Mouse (Mus musculus): ENCODE measurements around the gene Hist1h3f. TPM values are rescaled to one million over a fixed set of nuclear protein-coding genes. Genes with fewer than 3 reads are reported as not detected.

Hist1h3f gene
- not detected for polyA plus RNA-seq (2015; fragmentation: Illumina TruSeq; extraction: RNeasy Lipid Tissue Mini Kit (QIAGEN cat#74804); ENCODE audit: low read depth, low replicate concordance)

DNA sequence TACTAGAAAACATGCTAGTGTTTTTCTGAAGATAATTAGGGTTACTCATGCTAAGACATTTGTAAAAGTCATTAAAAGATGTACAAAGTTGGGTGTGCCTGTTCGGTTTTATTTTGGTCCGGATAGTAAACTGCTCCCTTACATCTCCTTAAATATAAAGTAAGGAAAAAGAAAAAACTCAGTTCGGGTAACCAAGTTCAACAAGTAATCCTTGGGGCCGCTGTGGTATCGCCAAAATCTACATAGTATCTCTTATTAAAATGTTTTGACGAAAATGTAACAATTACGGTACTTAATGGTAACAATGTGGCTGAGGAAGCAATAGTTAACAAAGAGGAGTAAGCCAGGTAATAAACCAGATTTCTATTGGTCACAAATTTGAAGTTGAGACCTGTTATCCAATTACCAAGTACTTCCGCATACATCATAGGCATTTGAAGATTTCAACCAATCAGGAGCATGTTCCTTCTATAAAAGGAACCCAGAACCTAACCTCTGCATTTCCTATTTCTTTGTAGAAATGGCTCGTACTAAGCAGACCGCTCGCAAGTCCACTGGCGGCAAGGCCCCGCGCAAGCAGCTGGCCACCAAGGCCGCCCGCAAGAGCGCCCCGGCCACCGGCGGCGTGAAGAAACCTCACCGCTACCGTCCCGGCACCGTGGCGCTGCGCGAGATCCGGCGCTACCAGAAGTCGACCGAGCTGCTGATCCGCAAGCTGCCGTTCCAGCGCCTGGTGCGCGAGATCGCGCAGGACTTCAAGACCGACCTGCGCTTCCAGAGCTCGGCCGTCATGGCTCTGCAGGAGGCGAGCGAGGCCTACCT is at the start of gene Hist1h3f:
TSS of gene Hist1h3f (plus strand) at position 88 of the 822 bp plus-strand sequence.

DNA sequence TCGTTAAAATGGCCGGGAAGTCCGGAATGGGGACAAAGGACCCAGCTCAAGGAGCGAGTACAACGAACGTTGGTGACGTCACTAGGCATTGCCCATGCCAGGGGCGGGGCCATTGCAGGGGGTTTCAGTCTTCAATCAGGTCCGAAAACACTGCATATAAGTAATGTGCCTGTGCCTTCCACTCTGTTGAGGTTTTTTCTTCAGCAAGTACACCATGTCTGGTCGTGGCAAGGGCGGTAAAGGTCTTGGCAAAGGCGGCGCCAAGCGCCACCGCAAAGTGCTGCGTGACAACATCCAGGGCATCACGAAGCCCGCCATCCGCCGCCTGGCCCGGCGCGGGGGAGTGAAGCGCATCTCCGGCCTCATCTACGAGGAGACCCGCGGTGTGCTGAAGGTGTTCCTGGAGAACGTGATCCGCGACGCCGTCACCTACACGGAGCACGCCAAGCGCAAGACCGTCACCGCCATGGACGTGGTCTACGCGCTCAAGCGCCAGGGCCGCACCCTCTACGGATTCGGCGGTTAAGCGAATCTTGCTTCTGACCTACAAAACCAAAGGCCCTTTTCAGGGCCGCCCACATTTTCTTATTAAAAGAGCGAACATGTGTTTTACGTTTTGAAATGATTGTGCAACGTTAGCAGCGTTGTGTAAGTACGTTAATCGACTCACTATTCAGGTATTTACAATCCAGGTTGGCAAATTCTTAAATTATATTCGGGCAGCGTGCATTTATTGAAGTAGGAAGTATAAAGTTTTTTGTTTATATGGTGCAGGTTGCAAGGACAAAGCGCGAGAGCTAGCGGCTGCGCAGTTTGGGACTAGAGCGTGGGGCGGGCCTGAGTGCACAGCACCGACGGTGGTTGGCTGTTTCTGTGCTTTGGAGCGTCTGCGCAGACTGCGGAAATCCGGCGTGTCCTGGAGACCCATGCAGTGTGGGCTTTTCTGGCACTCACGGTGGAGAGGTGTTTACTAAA is 12.7 kb upstream of the Hist1h3f start, which contains the start of gene Hist1h4h:
TSS of gene Hist1h4h (plus strand) at position 150 of the 975 bp plus-strand sequence.

DNA sequence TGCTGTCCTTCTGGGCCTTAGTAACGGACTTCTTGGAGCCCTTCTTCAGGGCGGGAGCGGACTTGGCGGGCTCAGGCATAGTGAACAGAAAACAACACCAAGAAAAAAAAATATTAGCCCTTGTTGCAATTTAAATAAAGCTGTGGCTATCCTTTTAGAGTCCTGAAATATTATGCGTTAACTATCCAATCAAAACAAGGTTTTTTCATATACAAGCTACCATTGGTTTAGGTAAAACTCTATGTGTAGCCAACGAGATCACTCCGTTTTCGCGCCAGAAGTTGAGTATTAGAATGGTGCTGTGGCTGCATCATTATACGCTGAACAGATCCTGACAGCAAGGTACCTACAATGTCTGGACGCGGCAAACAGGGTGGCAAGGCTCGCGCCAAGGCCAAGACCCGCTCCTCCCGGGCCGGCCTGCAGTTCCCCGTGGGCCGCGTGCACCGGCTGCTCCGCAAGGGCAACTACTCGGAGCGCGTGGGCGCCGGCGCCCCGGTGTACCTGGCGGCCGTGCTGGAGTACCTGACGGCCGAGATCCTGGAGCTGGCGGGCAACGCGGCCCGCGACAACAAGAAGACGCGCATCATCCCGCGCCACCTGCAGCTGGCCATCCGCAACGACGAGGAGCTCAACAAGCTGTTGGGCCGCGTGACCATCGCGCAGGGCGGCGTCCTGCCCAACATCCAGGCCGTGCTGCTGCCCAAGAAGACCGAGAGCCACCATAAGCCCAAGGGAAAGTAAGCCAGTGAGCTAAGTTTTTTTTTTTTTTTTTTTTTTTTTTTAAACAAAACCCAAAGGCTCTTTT is 10.1 kb upstream of the Hist1h3f start, which contains the start of gene Hist1h2af:
TSS of gene Hist1h2af (plus strand) at position 347 of the 808 bp plus-strand sequence.

DNA sequence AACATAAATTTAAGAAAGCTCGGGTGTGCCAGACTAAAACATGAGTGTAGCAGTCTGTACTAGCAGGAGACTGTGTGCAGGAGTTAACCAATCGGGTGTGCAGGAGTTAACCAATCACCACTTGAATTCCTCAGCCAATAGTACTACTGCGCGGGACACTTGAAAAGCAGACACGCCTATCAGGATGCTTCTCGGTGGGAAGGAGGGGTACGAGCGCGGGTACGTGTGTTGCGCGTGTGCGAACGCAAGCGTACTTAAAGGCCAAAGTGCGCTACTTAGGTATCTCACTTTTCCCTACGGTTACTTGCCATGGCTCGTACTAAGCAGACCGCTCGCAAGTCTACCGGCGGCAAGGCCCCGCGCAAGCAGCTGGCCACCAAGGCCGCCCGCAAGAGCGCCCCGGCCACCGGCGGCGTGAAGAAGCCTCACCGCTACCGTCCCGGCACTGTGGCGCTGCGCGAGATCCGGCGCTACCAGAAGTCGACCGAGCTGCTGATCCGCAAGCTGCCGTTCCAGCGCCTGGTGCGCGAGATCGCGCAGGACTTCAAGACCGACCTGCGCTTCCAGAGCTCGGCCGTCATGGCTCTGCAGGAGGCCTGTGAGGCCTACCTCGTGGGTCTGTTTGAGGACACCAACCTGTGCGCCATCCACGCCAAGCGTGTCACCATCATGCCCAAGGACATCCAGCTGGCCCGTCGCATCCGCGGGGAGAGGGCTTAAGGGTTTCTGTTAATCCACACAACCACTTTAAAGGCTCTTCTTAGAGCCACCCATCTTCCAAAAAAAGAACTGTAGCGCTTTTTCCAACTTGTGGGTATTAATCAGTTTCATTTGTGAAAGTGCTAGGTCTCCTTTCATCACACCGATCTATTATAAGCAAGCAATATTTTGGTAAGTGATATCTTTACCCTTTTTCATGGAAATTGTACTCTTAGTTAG is 8.4 kb upstream of the Hist1h3f start, which contains the start of gene Hist1h3g:
TSS of gene Hist1h3g (plus strand) at position 286 of the 939 bp plus-strand sequence.

DNA sequence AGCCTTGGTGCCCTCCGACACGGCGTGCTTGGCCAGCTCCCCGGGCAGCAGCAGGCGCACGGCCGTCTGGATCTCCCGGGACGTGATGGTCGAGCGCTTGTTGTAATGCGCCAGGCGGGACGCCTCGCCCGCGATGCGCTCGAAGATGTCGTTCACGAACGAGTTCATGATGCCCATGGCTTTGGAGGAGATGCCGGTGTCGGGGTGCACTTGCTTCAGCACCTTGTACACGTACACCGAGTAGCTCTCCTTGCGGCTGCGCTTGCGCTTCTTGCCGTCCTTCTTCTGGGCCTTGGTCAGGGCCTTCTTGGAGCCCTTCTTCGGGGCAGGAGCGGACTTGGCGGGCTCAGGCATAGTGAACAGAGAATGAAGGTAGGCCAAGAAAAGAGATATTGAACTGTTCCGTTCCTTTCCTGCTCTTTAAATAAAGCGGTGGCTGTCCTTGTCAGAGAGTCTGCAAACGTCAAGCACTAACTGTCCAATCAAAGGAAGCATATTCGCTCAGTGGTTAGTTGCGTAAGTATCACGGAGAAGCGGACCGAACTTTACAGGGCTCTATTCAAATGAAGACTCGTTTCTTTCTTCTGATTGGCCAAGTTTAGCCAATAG is 749 bp upstream of the Hist1h3f start, which contains the start of gene Hist1h2bh:
TSS of gene Hist1h2bh (minus strand) at position 394 of the 609 bp plus-strand sequence.

DNA sequence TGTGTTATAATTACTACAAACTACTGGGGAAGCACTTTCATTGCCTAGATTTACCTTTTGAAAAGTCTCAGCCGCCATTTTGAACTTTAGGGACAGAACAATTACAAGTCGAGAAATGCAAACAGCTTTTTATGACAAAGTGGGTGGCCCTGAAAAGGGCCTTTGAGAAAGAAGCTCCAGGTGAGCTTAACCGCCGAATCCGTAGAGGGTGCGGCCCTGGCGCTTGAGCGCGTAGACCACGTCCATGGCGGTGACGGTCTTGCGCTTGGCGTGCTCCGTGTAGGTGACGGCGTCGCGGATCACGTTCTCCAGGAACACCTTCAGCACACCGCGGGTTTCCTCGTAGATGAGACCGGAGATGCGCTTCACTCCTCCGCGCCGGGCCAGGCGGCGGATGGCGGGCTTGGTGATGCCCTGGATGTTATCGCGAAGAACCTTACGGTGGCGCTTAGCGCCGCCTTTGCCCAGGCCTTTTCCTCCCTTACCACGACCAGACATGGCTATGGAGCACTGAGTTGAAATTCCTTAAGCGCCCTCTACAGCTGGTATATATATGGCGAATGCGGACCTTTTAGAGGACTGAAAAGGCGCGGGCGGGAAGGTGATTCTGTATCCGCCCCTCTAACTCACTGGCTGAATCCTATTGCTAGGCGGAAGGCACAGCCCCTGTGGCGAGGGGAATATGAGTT is 7.4 kb downstream of the Hist1h3f start, which contains the start of gene Hist1h4f:
TSS of gene Hist1h4f (minus strand) at position 503 of the 689 bp plus-strand sequence.

DNA sequence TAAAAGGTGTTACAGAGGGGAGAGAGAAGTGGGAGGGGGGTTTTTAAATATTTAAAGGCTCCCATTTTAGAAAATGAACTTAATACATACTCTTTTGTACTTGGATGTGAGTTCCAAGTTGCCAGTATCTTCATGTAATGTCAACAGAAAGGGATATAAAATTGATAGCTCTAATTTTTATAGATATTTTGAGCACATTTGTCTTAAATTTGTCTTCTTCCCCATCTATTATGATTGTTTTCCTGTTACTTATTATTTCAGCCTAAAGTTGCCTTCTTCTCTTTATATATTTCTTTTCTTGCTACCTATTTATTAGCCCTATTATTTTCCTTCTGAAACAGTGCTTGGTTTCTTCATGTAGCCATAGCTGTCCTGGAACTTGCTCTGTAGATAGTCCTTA is 9.1 kb downstream of the Hist1h3f start, which contains the start of gene Hist1h1d:
TSS of gene Hist1h1d (plus strand) at position 301 of the 400 bp plus-strand sequence.

DNA sequence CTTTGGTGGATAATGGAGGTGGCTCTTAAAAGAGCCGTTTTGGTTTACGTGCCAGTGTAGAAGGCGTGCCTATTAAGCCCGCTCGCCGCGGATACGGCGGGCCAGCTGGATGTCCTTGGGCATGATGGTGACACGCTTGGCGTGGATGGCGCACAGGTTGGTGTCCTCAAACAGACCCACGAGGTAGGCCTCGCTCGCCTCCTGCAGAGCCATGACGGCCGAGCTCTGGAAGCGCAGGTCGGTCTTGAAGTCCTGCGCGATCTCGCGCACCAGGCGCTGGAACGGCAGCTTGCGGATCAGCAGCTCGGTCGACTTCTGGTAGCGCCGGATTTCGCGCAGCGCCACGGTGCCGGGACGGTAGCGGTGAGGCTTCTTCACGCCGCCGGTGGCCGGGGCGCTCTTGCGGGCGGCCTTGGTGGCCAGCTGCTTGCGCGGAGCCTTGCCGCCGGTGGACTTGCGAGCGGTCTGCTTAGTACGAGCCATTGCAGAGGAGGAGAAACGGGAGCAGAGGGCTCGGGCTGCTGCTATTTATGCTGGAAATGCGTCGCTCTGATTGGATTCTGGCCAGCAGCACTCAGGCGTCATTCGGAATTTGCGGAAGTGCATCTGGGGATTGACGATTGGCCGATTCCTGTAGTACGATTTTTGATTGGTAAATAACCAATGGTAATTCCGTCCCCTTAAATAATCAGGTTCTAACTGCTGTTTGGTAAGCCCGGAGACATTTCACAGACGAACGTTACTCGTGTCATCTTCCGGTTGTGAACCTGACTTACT is 18.2 kb downstream of the Hist1h3f start, which contains the start of gene Hist1h3e:
TSS of gene Hist1h3e (minus strand) at position 487 of the 777 bp plus-strand sequence.

DNA sequence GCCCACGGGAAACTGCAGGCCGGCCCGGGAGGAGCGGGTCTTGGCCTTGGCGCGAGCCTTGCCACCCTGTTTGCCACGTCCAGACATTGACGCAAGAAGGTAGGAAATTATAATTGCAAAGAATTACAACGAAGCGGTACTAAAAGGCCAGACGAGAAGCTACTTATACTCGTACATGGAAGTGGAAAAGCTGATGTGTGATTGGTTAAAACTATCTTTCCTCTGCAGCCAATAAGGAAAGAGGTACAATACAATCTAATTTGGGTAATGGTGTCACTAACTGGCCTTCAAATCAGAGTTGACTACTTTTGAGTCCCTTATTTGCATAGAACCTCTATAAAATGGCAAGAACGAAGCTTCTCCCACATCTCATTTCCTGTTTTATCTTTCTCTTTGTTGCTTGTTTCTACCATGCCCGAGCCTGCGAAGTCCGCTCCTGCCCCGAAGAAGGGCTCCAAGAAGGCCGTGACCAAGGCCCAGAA is 27.2 kb downstream of the Hist1h3f start, which contains the start of the genes Hist1h2ae and Hist1h2bg:
TSS of gene Hist1h2ae (minus strand) at position 199 of the 482 bp plus-strand sequence.
TSS of gene Hist1h2bg (plus strand) at position 375 of the 482 bp plus-strand sequence.

DNA sequence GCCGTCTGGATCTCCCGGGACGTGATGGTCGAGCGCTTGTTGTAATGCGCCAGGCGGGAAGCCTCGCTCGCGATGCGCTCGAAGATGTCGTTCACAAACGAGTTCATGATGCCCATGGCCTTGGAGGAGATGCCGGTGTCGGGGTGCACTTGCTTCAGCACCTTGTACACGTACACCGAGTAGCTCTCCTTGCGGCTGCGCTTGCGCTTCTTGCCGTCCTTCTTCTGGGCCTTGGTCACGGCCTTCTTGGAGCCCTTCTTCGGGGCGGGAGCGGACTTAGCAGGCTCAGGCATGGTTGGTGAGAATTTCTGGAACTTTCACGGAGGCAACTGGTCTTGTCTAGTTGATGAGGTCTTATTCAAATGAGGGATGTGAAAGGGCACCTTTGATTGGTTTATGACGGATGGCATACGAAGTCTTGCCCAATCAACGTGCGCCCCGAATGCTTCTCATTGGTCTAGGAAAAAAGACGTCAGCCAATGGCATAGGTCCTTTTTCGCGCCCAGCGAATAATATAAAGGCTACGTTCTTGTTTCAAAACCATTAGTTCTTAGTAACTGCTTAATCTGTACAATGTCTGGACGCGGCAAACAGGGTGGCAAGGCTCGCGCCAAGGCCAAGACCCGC is 30.2 kb downstream of the Hist1h3f start, which contains the start of the genes Hist1h2bf and Hist1h2ad:
TSS of gene Hist1h2bf (minus strand) at position 299 of the 627 bp plus-strand sequence.
TSS of gene Hist1h2ad (plus strand) at position 484 of the 627 bp plus-strand sequence.

DNA sequence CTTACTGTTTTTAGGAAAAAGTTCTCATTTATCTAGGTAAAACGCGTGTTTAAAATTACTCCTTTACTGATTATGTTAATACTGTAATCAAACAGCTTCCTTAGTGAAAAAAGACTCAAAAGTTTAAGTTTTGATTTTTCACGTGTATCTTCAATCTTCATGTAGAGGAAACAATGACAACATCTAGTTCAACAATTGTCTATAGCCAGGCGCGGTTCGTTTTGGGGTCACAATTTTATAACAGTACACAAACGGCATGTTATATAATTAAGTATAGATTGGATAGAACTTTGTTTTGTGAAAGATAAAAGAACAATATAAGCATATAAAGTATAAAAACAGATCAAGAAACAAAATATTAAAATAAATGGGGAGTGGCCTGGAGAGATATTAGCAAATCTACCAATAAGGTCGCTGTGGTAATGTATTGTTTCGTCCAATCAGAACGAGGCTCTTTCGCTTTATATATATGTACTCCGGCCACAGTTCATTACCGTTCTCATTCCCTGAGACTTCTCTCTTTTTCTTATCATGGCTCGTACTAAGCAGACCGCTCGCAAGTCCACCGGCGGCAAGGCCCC is 31.5 kb downstream of the Hist1h3f start, which contains the start of gene Hist1h3d:
TSS of gene Hist1h3d (plus strand) at position 493 of the 581 bp plus-strand sequence.

DNA sequence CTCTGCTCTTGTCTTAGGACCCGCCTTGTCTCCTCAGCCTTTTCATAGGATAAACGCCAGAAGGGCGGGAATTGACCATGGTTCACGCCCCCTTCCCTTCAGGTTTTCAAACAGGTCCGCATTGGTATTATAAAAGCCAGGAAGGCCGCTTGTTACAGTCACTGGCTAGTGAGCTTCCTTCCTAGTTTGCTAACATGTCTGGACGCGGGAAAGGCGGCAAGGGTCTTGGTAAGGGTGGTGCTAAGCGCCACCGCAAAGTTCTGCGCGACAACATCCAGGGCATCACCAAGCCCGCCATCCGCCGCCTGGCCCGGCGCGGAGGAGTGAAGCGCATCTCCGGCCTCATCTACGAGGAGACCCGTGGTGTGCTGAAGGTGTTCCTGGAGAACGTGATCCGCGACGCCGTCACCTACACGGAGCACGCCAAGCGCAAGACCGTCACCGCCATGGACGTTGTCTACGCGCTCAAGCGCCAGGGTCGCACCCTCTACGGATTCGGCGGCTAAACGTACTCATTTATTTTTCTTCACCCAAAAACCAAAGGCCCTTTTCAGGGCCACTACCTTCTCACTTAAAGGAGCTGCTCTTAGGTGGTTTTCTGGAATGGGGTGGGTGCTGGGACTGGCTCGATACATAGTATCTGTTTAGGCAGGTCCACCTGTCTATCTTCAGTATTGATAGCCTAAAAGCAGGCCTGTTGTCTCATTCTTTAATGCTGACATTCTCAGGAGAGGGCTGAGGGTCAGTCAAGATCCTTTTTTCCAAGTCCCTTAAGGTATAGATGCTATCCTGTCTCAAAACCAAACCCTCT is 37.8 kb downstream of the Hist1h3f start, which contains the start of gene Hist1h4d:
TSS of gene Hist1h4d (plus strand) at position 191 of the 811 bp plus-strand sequence.

